Mouse (Mus musculus) heart, adult 2 months (tissue): ENCODE measurements around the gene Gm20388.

Source experiments
- CTCF ChIP-seq: fragments of 200-600 bp; IDR thresholded peaks from 2 replicates; pipeline ENCODE4 v1.8.1; 2022; ENCODE audit warnings: antibody characterized with exemption, mild to moderate bottlenecking, moderate library complexity
- EP300 ChIP-seq: fragments of 200-500 bp; IDR thresholded peaks from 2 replicates; pipeline ENCODE4 v1.6.1; 2011; ENCODE audit warnings: low read depth, low read length, control low read depth; ENCODE audit not compliant: insufficient read depth
- POLR2A ChIP-seq: fragments of 200-500 bp; IDR thresholded peaks from 2 replicates; pipeline ENCODE4 v1.6.1; 2011; ENCODE audit warnings: mild to moderate bottlenecking, low read depth, low read length, control low read depth; ENCODE audit not compliant: insufficient read depth

DNA sequence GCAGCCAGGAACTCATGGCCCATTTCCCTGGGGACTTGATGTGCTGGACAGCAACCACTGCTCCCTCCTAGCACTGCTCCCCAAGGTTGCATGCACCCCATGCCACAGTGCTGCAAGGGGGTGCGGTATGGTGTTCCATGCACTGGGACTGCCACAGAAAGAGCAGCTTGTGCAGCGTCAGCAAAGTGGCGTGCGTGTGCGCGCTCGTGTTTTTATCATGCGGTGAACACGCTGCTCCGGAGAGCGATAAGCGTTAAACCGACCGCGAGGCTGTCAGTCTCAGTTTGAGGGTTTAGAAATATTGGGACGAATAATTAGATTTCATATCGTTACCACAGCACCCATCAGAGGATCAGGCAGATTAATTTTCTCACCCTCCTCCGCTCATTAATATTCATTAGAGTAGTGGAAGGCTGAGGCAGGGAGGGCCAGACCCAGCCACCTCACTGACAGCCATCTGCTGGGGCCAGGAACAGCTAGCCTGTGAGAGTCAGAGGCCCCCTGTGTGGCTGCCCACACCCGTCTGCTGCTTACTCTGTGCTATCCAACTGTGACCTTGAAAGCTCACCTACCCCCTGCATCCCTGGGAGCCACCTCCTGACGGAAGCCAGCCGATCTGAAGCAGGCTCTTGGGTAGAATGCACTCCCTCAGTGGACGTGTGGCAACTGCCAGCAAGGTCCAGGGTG is 2419.1 kb downstream of the Gm20388 start:
- TF ChIP-seq EP300 = no peak
- TF ChIP-seq CTCF = no peak
- no peak for TF ChIP-seq POLR2A
